Mouse (Mus musculus): Measurements from ENCODE around the gene Epha4.

Epha4 gene

GRCm38 (mm10) chr1:77407417-77407816, 107.5 kb downstream of the Epha4 start:
- no peak for DNase-seq (ENCODE audit: low read depth, low spot score)

- DNase-seq (ENCODE audit: low read depth, low spot score): no peak
These were observed 108.3 kb downstream of the Epha4 start for GRCm38 (mm10) chr1:77406631-77407030.

GRCm38 (mm10) chr1:77404537-77404936, 110.4 kb downstream of the Epha4 start:
- no peak for DNase-seq (ENCODE audit: low read depth, low spot score)

- no peak for DNase-seq (ENCODE audit: low read depth, low spot score)
These were observed 111.9 kb downstream of the Epha4 start for GRCm38 (mm10) chr1:77402942-77403341.

- DNase-seq (ENCODE audit: low read depth, low spot score): no peak
These were observed 113.4 kb downstream of the Epha4 start for GRCm38 (mm10) chr1:77401465-77401864.

GRCm38 (mm10) chr1:77391590-77391989, 123.3 kb downstream of the Epha4 start:
- DNase-seq (ENCODE audit: low read depth, low spot score): no peak

- no peak for DNase-seq (ENCODE audit: low read depth, low spot score)
These were observed 125.8 kb downstream of the Epha4 start for GRCm38 (mm10) chr1:77389069-77389468.

- DNase-seq (ENCODE audit: low read depth, low spot score): no peak
These were observed 126.3 kb downstream of the Epha4 start for GRCm38 (mm10) chr1:77388556-77388955.

- no peak for DNase-seq (ENCODE audit: low read depth, low spot score)
These were observed 129.3 kb downstream of the Epha4 start for GRCm38 (mm10) chr1:77385613-77386012.

GRCm38 (mm10) chr1:77383466-77383865, 131.4 kb downstream of the Epha4 start:
- DNase-seq (ENCODE audit: low read depth, low spot score): no peak

GRCm38 (mm10) chr1:77377550-77377980, 137.3 kb downstream of the Epha4 start:
- no peak for DNase-seq (ENCODE audit: low read depth, low spot score)

- DNase-seq (ENCODE audit: low read depth, low spot score): no peak
These were observed 140.8 kb downstream of the Epha4 start for GRCm38 (mm10) chr1:77374054-77374453.

- no peak for DNase-seq (ENCODE audit: low read depth, low spot score)
These were observed 144.0 kb downstream of the Epha4 start for GRCm38 (mm10) chr1:77370921-77371320.

- no peak for DNase-seq (ENCODE audit: low read depth, low spot score)
These were observed 145.5 kb downstream of the Epha4 start for GRCm38 (mm10) chr1:77369255-77369837.

- DNase-seq (ENCODE audit: low read depth, low spot score): no peak
These were observed 149.0 kb downstream of the Epha4 start for GRCm38 (mm10) chr1:77365850-77366249.

GRCm38 (mm10) chr1:77364596-77364995, 150.3 kb downstream of the Epha4 start:
- no peak for DNase-seq (ENCODE audit: low read depth, low spot score)

GRCm38 (mm10) chr1:77363848-77364247, 151.0 kb downstream of the Epha4 start:
- DNase-seq (ENCODE audit: low read depth, low spot score): no peak

- DNase-seq (ENCODE audit: low read depth, low spot score): no peak
These were observed 168.4 kb downstream of the Epha4 start for GRCm38 (mm10) chr1:77346459-77346858.

GRCm38 (mm10) chr1:77343792-77344191, 171.1 kb downstream of the Epha4 start:
- no peak for DNase-seq (ENCODE audit: low read depth, low spot score)

- DNase-seq (ENCODE audit: low read depth, low spot score): no peak
These were observed 175.2 kb downstream of the Epha4 start for GRCm38 (mm10) chr1:77339701-77340100.

- no peak for DNase-seq (ENCODE audit: low read depth, low spot score)
These were observed 176.5 kb downstream of the Epha4 start for GRCm38 (mm10) chr1:77338346-77338745.

GRCm38 (mm10) chr1:77336937-77337336, 178.0 kb downstream of the Epha4 start:
- no peak for DNase-seq (ENCODE audit: low read depth, low spot score)

- DNase-seq (ENCODE audit: low read depth, low spot score): no peak
These were observed 196.2 kb downstream of the Epha4 start for GRCm38 (mm10) chr1:77318597-77319127.
